Comparison of ENCODE assay signal across 26 mouse cellular contexts in the genomic region with DNA sequence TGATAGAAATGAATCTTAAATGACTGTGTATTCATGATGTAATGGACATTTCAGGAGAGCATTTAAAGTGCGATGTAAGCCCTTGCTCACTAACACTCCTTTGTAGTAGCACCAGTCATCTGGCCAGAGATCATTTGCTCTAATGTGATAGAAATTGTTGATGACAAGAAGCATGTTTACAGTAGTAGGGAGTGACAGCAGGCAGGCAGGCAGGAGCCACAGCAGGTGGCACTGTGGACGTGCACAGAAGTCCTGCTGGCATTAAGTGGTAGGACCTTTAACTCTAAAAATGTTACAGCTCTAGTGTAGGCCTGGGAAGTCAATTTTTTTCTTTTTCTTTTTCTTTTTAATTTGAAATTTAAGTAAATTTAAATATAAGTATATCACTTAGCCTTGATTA. TPM values are rescaled to one million over a fixed set of nuclear protein-coding genes. Genes with fewer than 3 reads are reported as not detected.
A peak's percentile ranks its signal among the peaks of the same experiment; 100 is the strongest.
DNase-seq lines count a peak whose midpoint lies in the region; ATAC-seq and TF ChIP-seq lines count a peak whose summit lies in the region.
"Had no signal": no experiment of that assay in that cellular context is flagged by ENCODE, and none has a peak within 500 bp of the region (broad histone marks: within the 10 kb centered on the region; RNA-seq: fewer than 3 reads in every experiment).

No protein-coding gene starts in this region.

- H3K36me3 ChIP-seq in hindbrain, embryonic 16.5 days (ENCODE audit: control insufficient read depth, insufficient read depth, low read length): peaks cover 11% of the 10 kb centered on the region
- H3K36me3 ChIP-seq in hindbrain, embryonic 10.5 days: no peaks in the 10 kb centered on the region
- no peaks in the 10 kb centered on the region for H3K36me3 ChIP-seq in heart, embryonic 11.5 days (ENCODE audit: control insufficient read depth, insufficient read depth, low read length)
- H3K36me3 ChIP-seq: embryonic facial prominence, embryonic 13.5 days; heart, embryonic 12.5 days; liver, embryonic 15.5 days; lung, embryonic 15.5 days had no signal

- no peak overlapping the region for H3K4me3 ChIP-seq in hindbrain, embryonic 16.5 days (ENCODE audit: low read length)
- no peak overlapping the region for H3K4me3 ChIP-seq in hindbrain, embryonic 10.5 days
- no peak overlapping the region for H3K4me3 ChIP-seq in heart, embryonic 11.5 days (ENCODE audit: low read depth, low read length)
- H3K4me3 ChIP-seq: embryonic facial prominence, embryonic 13.5 days; erythroblast, embryonic 14.5 days; heart, embryonic 12.5 days; liver, embryonic 15.5 days; lung, embryonic 15.5 days had no signal

- H3K9ac ChIP-seq in hindbrain, embryonic 16.5 days (ENCODE audit: low read depth, low read length): no peak overlapping the region
- no peak overlapping the region for H3K9ac ChIP-seq in heart, embryonic 11.5 days (ENCODE audit: low read depth, low read length)
- H3K9ac ChIP-seq: embryonic facial prominence, embryonic 13.5 days; heart, embryonic 12.5 days; hindbrain, embryonic 14.5 days; liver, embryonic 15.5 days; lung, embryonic 15.5 days had no signal

- peak; percentile 51 for TF ChIP-seq CTCF in Patski (IDR thresholded peaks at IDR 0.05)

- ATAC-seq in hindbrain, embryonic 16.5 days: peak; percentile 34; the same call in 1 of the 2 replicates
- ATAC-seq in Patski: no peak
- no peak for ATAC-seq in heart, embryonic 11.5 days (replicated peaks; ENCODE audit: insufficient number of reproducible peaks, low FRiP score, low TSS enrichment)
- ATAC-seq: forebrain, embryonic 14.5 days; midbrain, embryonic 16.5 days had no signal

- H3K9me3 ChIP-seq in hindbrain, embryonic 16.5 days (ENCODE audit: control insufficient read depth, low read length): no peaks in the 10 kb centered on the region
- H3K9me3 ChIP-seq in hindbrain, embryonic 10.5 days: no peaks in the 10 kb centered on the region
- no peaks in the 10 kb centered on the region for H3K9me3 ChIP-seq in heart, embryonic 11.5 days (replicated peaks; ENCODE audit: control insufficient read depth, low read length)
- H3K9me3 ChIP-seq: embryonic facial prominence, embryonic 13.5 days; heart, embryonic 12.5 days; liver, embryonic 15.5 days; lung, embryonic 15.5 days had no signal

- no peaks in the 10 kb centered on the region for H3K27me3 ChIP-seq in hindbrain, embryonic 16.5 days (replicated peaks; ENCODE audit: control insufficient read depth, insufficient read depth, low read length)
- H3K27me3 ChIP-seq in hindbrain, embryonic 10.5 days (ENCODE audit: insufficient read depth, poor library complexity, severe bottlenecking): no peaks in the 10 kb centered on the region
- H3K27me3 ChIP-seq in Patski: no peaks in the 10 kb centered on the region
- H3K27me3 ChIP-seq in heart, embryonic 11.5 days (ENCODE audit: control insufficient read depth, insufficient read depth, low read length): no peaks in the 10 kb centered on the region
- H3K27me3 ChIP-seq: embryonic facial prominence, embryonic 13.5 days; liver, embryonic 15.5 days; lung, embryonic 15.5 days had no signal

- no peak overlapping the region for H3K27ac ChIP-seq in hindbrain, embryonic 16.5 days (ENCODE audit: low read depth, low read length)
- no peak overlapping the region for H3K27ac ChIP-seq in hindbrain, embryonic 10.5 days
- H3K27ac ChIP-seq in heart, embryonic 11.5 days (ENCODE audit: low read depth, low read length): no peak overlapping the region
- H3K27ac ChIP-seq: embryonic facial prominence, embryonic 13.5 days; hindbrain, embryonic 14.5 days; liver, embryonic 15.5 days; lung, embryonic 15.5 days; macrophage had no signal

- intact Hi-C loops in left cerebral cortex, postnatal 4 days (cut with DNase I): no loop called here

- POLR2A ChIA-PET in Patski (lab: Charles Lee): no interaction called here

- CTCF ChIA-PET in Patski (lab: Charles Lee): interaction anchor here (0.6 to 4.0 kb wide), 3 partner anchors 11 to 128 kb away, joined by 3 to 18 read pairs (median 3); no protein-coding TSS in a partner anchor

- 49% methylated on average over 2 of the region's 2 CpGs for WGBS in hindbrain, embryonic 16.5 days
- WGBS in hindbrain, embryonic 10.5 days: 59% methylated on average over 2 of the region's 2 CpGs
- 52% methylated on average over 2 of the region's 2 CpGs for WGBS in heart, embryonic 11.5 days (ENCODE audit: insufficient replicate concordance)

- in situ Hi-C loops in Patski (cut with MboI; ENCODE audit: low pct_unique_long_range_greater_than_20kb): loop anchor here (5.0 to 10.0 kb wide), 2 partner anchors 110 to 547 kb away; no protein-coding TSS in a partner anchor

- H3K4me1 ChIP-seq in hindbrain, embryonic 16.5 days (ENCODE audit: control insufficient read depth, insufficient read depth, low read depth, low read length): no peaks in the 10 kb centered on the region
- H3K4me1 ChIP-seq in hindbrain, embryonic 10.5 days (replicated peaks): no peaks in the 10 kb centered on the region
- no peaks in the 10 kb centered on the region for H3K4me1 ChIP-seq in heart, embryonic 11.5 days (ENCODE audit: control insufficient read depth, insufficient read depth, low read length)
- H3K4me1 ChIP-seq: embryonic facial prominence, embryonic 13.5 days; liver, embryonic 15.5 days; lung, embryonic 15.5 days had no signal

- H3K4me2 ChIP-seq in hindbrain, embryonic 16.5 days (ENCODE audit: low read length): no peak overlapping the region
- H3K4me2 ChIP-seq in heart, embryonic 11.5 days: no peak overlapping the region
- H3K4me2 ChIP-seq: embryonic facial prominence, embryonic 13.5 days; heart, embryonic 12.5 days; hindbrain, embryonic 14.5 days; liver, embryonic 15.5 days; lung, embryonic 15.5 days had no signal

- DNase-seq in hindbrain, embryonic 10.5 days (ENCODE audit: low spot score): no peak
- DNase-seq in left cerebral cortex, postnatal 4 days: peak; percentile 24
- DNase-seq in left cerebral cortex, adult 8-10 months (ENCODE audit: low spot score in 2 of 2): no peak
- no peak for DNase-seq in Patski (ENCODE audit: low read depth, low spot score)
- peak; percentile 60 for DNase-seq in retina, postnatal 1 day
- DNase-seq: adrenal gland, postnatal 10 days; cerebellum, adult 2 months; cerebellum, postnatal 25 days; embryo, embryonic 11 days; gastrocnemius, postnatal 10 days; kidney, adult 11 months; right cerebral cortex, postnatal 14 days had no signal

RNA-seq across cellular contexts. Expression of gene Trank1, which starts 56.2 kb away (rescaled TPM):
- polyA plus RNA-seq in hindbrain, embryonic 16.5 days (2015; fragmentation: Nextera tagmentation; extraction: Ambion mirVana): 11.6 TPM in 2 replicates
- polyA plus RNA-seq in hindbrain, embryonic 10.5 days (2016; fragmentation: Nextera tagmentation; extraction: Ambion mirVana): 0.05 and 0.20 TPM in 2 replicates
- 100 to 1,000 TPM; 128 to 152 TPM for total RNA-seq in left cerebral cortex, postnatal 4 days (2021)
- total RNA-seq in left cerebral cortex, adult 8-10 months (2022): 100 to 1,000 TPM; 256 to 279 (median 263) TPM
- polyA plus RNA-seq in Patski (2021): 8.6 TPM
- polyA plus RNA-seq in heart, embryonic 11.5 days (2014; fragmentation: Nextera tagmentation; extraction: Ambion mirVana): 0.11 and 0.13 TPM in 2 replicates
- total RNA-seq: granulocyte monocyte progenitor cell, adult 5-6 weeks; heart, postnatal 25 days; MEL had no signal
- polyA plus RNA-seq: erythroblast, embryonic 14.5 days; macrophage had no signal

Comparison
In these comparisons a context has a peak if more than half of its experiments do, and no peak if none do; other contexts are left out.
1. DNase-seq: peak in left cerebral cortex, postnatal 4 days (single experiment) and retina, postnatal 1 day (single experiment); none in hindbrain, embryonic 10.5 days (single experiment), left cerebral cortex, adult 8-10 months (0 of 2) and Patski (single experiment).